ENCODE assay signal across 13 mouse cellular contexts in genomic region chr1:153219376-153219775, GRCm38 (mm10). TPM values are rescaled to one million over a fixed set of nuclear protein-coding genes. Genes with fewer than 3 reads are reported as not detected.
DNase-seq lines count a peak whose midpoint lies in the region; ATAC-seq and TF ChIP-seq lines count a peak whose summit lies in the region.
"Had no signal": no experiment of that assay in that cellular context is flagged by ENCODE, and none has a peak within 500 bp of the region (broad histone marks: within the 10 kb centered on the region; RNA-seq: fewer than 3 reads in every experiment).

No protein-coding gene starts in this region.

- H3K9ac ChIP-seq in intestine, postnatal 0 days (ENCODE audit: low read depth, low read length): no peak overlapping the region
- no peak overlapping the region for H3K9ac ChIP-seq in intestine, embryonic 15.5 days
- no peak overlapping the region for H3K9ac ChIP-seq in forebrain, embryonic 15.5 days (replicated peaks)
- H3K9ac ChIP-seq: embryonic facial prominence, embryonic 12.5 days; heart, embryonic 13.5 days had no signal

- 64% methylated on average over 9 of the region's 9 CpGs for WGBS in intestine, postnatal 0 days
- 64% methylated on average over 9 of the region's 9 CpGs for WGBS in intestine, embryonic 15.5 days
- WGBS in forebrain, embryonic 15.5 days: 48% methylated on average over 9 of the region's 9 CpGs

- H3K27ac ChIP-seq in intestine, postnatal 0 days (ENCODE audit: low read depth, low read length): no peak overlapping the region
- H3K27ac ChIP-seq in intestine, embryonic 15.5 days: no peak overlapping the region
- H3K27ac ChIP-seq in forebrain, embryonic 15.5 days (replicated peaks): no peak overlapping the region
- H3K27ac ChIP-seq: embryonic facial prominence, embryonic 12.5 days; heart, embryonic 13.5 days had no signal

- TF ChIP-seq CTCF in intestine, postnatal 0 days (IDR thresholded peaks at IDR 0.05; ENCODE audit: low read depth): 0 out of 2 replicates have a peak, but pooled peaks have one; percentile 7
- no peak for TF ChIP-seq CTCF in brain, embryonic 14.5 days (IDR thresholded peaks at IDR 0.05; ENCODE audit: borderline replicate concordance, extremely low read depth, insufficient read depth, insufficient read length)

- no peaks in the 10 kb centered on the region for H3K9me3 ChIP-seq in intestine, postnatal 0 days (ENCODE audit: control insufficient read depth)
- H3K9me3 ChIP-seq in intestine, embryonic 15.5 days: no peaks in the 10 kb centered on the region
- H3K9me3 ChIP-seq in forebrain, embryonic 15.5 days: no peaks in the 10 kb centered on the region
- H3K9me3 ChIP-seq: embryonic facial prominence, embryonic 12.5 days; heart, embryonic 13.5 days had no signal

- peaks cover 34% of the 10 kb centered on the region for H3K36me3 ChIP-seq in intestine, postnatal 0 days (ENCODE audit: control insufficient read depth, insufficient read depth)
- H3K36me3 ChIP-seq in intestine, embryonic 15.5 days: peaks cover 29% of the 10 kb centered on the region
- H3K36me3 ChIP-seq in forebrain, embryonic 15.5 days: peaks cover 19% of the 10 kb centered on the region; the same call in 1 of the 2 replicates

- ATAC-seq in intestine, postnatal 0 days: no peak
- no peak for ATAC-seq in intestine, embryonic 15.5 days
- ATAC-seq in forebrain, embryonic 15.5 days (replicated peaks): peak; percentile 41; the same call in 1 of the 2 replicates

- TF ChIP-seq POLR2A in brain, embryonic 14.5 days (IDR thresholded peaks at IDR 0.05; ENCODE audit: borderline replicate concordance, extremely low read depth, insufficient read depth, insufficient read length, poor library complexity, severe bottlenecking): no peak

- no peaks in the 10 kb centered on the region for H3K4me1 ChIP-seq in intestine, postnatal 0 days (replicated peaks; ENCODE audit: control insufficient read depth, insufficient read depth, low read length)
- H3K4me1 ChIP-seq in intestine, embryonic 15.5 days (replicated peaks): no peaks in the 10 kb centered on the region
- no peaks in the 10 kb centered on the region for H3K4me1 ChIP-seq in forebrain, embryonic 15.5 days
- H3K4me1 ChIP-seq: embryonic facial prominence, embryonic 12.5 days had no signal

- H3K4me3 ChIP-seq in intestine, postnatal 0 days (ENCODE audit: low read depth, low read length): no peak overlapping the region
- no peak overlapping the region for H3K4me3 ChIP-seq in intestine, embryonic 15.5 days (replicated peaks)
- H3K4me3 ChIP-seq in forebrain, embryonic 15.5 days: no peak overlapping the region
- H3K4me3 ChIP-seq: embryonic facial prominence, embryonic 12.5 days; heart, embryonic 13.5 days had no signal

- no peaks in the 10 kb centered on the region for H3K27me3 ChIP-seq in intestine, postnatal 0 days (replicated peaks; ENCODE audit: control insufficient read depth, insufficient read depth, low read length)
- H3K27me3 ChIP-seq in intestine, embryonic 15.5 days (replicated peaks): no peaks in the 10 kb centered on the region
- H3K27me3 ChIP-seq in forebrain, embryonic 15.5 days: no peaks in the 10 kb centered on the region
- H3K27me3 ChIP-seq: embryonic facial prominence, embryonic 12.5 days; heart, embryonic 13.5 days had no signal

- peak; percentile 80 for DNase-seq in ES-CJ7 (ENCODE audit: low read depth, low spot score)
- peak; percentile 63 for DNase-seq in brain, embryonic 14.5 days (ENCODE audit: low read depth)
- no peak for DNase-seq in spleen, postnatal 36 days (ENCODE audit: low spot score in 2 of 2)
- DNase-seq in urinary bladder, adult 2 months (ENCODE audit: low spot score): no peak
- DNase-seq: adrenal gland, postnatal 10 days; kidney, adult 18-20 months; lung, adult 18-20 months; right cerebral cortex, postnatal 14 days had no signal

- H3K4me2 ChIP-seq in intestine, postnatal 0 days (replicated peaks; ENCODE audit: low read depth): no peak overlapping the region
- H3K4me2 ChIP-seq in intestine, embryonic 15.5 days (replicated peaks): no peak overlapping the region
- H3K4me2 ChIP-seq in forebrain, embryonic 15.5 days (replicated peaks): no peak overlapping the region
- H3K4me2 ChIP-seq: embryonic facial prominence, embryonic 12.5 days; heart, embryonic 13.5 days had no signal

RNA-seq across cellular contexts. Expression of gene Lamc2, which starts 33.1 kb away (rescaled TPM):
- 3.3 and 3.6 TPM in 2 replicates for polyA plus RNA-seq in intestine, postnatal 0 days (2015; fragmentation: Nextera tagmentation; extraction: Ambion mirVana)
- 7.2 and 7.3 TPM in 2 replicates for polyA plus RNA-seq in intestine, embryonic 15.5 days (2015; fragmentation: Nextera tagmentation; extraction: Ambion mirVana)
- 1.1 and 2.0 TPM in 2 replicates for polyA plus RNA-seq in brain, embryonic 14.5 days (2012; rRNA removed)
- polyA plus RNA-seq in forebrain, embryonic 15.5 days (2015; fragmentation: Nextera tagmentation; extraction: Ambion mirVana): 1.2 and 1.3 TPM in 2 replicates
- 24.2 and 25.0 TPM in 2 replicates for polyA plus RNA-seq in urinary bladder, adult 2 months (2012; rRNA removed)

Comparison
In these comparisons a context has a peak if more than half of its experiments do, and no peak if none do; other contexts are left out.
1. DNase-seq: peak in ES-CJ7 (single experiment) and brain, embryonic 14.5 days (single experiment); none in spleen, postnatal 36 days (0 of 2) and urinary bladder, adult 2 months (single experiment).